Mouse (Mus musculus) adrenal gland, postnatal 36 days (tissue): Measurements from ENCODE around the gene En1. TPM values are rescaled to one million over a fixed set of nuclear protein-coding genes. Genes with fewer than 3 reads are reported as not detected.

Experiments
- DNase-seq, 2 experiments: peaks; one replicate each; pipeline ENCODE4 v3.0.0; 2021; ENCODE audit warnings: mixed read lengths in 1 of 2
- total RNA-seq, 2 experiments: library from RNA; stranded (reverse); gene quantifications; 2 replicates each; pipeline ENCODE4 v1.2.3; 2021

The En1 gene
- total RNA-seq, 2 experiments from 2014 or later = 0.10 TPM; not detected in 1

DNA sequence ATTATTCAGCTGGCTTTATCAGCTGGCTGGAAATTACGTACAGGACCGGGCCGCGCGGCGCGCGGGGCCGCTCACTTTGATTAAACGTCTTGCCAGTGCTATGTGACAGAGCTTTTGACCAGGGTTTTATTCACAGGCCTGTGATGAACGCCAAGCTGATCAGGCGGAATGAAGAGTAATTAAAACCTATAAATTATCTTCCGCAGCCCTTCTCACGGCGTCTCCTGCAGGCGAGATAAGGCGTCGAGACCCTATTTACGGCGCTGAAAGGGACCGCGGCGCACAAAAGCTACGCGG, 2.1 kb upstream of the En1 start:
- no peak for DNase-seq

- DNase-seq = no peak
These were observed 1.5 kb upstream of the En1 start for GRCm38 (mm10) chr1:120600516-120601252.

DNA sequence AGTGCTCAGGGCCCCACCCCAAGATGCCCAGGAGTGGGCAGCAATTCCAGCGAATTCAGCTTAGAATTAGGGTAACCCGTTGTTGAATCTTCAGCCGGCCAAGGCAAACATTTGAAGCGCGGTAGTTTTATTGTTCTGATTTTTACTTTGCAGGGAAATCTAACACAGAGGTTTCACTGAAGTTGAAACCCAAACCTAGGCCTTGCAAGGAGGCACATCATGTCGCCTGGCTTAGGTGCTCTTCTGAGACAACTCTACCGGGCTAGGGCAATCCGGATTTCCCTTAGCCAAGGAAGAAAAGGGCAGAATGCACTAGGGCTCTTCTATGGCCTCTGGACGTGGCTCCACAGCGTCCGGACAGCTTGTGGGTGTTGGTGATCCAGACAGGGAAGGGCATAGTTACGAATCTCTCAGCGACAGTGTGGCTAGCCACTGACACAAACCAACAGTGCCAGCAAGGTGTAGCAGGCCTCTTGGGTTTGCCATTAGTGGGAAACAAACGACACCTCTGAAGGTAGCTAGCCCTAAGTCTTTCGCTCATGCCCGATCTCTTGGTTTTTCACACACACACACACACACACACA, 873 bp upstream of the En1 start:
- DNase-seq = no peak

DNA sequence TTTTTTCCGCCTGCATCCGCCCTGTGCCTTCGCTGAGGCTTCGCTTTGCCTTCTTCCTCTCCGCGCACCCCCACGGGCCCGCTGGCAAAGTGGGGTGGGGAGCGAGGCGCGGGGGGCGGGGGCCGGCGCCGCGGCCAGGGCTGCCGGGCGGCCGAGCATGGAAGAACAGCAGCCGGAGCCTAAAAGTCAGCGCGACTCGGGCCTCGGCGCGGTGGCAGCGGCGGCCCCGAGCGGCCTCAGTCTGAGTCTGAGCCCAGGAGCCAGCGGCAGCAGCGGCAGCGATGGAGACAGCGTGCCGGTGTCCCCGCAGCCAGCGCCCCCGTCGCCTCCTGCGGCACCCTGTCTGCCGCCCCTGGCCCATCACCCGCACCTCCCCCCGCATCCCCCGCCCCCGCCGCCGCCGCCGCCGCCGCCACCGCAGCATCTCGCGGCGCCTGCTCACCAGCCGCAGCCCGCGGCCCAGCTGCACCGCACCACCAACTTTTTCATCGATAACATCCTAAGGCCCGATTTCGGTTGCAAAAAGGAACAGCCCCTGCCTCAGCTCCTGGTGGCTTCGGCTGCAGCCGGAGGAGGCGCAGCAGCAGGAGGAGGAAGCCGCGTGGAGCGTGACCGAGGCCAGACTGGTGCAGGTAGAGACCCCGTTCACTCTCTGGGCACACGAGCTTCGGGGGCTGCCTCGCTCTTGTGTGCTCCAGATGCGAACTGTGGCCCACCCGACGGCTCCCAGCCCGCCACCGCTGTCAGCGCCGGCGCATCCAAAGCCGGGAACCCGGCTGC, 848 bp downstream of the En1 start:
- peak; percentile 43 to 44 for DNase-seq

DNA sequence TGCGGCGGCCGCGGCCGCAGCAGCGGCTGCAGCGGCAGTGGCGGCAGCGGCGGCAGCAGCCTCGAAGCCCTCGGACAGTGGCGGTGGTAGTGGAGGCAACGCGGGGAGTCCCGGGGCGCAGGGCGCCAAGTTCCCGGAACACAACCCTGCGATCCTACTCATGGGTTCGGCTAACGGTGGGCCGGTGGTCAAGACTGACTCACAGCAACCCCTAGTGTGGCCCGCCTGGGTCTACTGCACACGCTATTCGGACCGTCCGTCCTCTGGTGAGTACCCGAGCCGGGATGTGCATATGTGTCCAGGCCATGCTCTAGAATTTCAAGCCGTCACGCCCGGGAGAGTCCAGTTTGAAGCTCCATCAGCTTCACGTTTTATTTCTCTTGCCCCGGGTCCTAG, 1.4 kb downstream of the En1 start:
- DNase-seq = no peak

DNA sequence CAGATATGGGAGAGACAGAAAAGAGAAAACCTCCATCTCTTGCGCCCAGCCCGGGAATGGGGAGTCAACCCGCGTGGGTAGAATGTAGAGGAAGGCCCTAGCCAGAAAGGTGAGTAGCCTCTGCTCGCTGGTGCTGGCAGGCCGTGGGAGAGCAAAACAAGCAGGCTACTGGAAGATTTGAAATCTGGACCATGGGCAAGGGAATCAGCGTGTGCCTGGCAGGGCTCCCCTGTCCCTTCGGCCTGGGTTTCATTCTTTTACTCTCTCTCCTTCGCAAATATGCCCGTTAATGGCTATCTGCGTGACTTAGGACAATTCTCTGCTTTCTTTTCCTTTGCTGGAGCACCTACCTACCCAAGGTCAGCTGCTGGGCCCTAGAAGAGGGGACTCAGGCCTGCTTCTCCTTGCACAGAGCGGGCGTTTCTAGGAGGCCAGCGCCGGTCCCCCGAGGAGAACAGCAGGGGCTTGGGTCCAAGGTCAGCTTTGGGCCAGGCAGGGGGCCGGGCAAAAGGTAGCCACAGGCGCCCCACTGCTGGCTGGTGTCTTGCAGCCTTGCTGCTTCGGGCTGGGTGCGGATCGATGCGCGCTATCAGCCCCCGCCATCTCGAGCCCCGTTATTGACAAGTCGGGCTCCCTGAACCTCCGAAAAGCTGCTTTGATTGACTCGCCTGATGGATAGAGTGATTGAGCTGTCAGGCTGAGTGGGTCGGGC, 2.4 kb downstream of the En1 start:
- no peak for DNase-seq

- no peak for DNase-seq
These were observed 2.9 kb downstream of the En1 start for GRCm38 (mm10) chr1:120605143-120605435.

- no peak for DNase-seq
These were observed 3.5 kb downstream of the En1 start for GRCm38 (mm10) chr1:120605521-120606310.

GRCm38 (mm10) chr1:120606641-120607575, 4.7 kb downstream of the En1 start:
- no peak for DNase-seq

- no peak for DNase-seq
These were observed 5.6 kb downstream of the En1 start for GRCm38 (mm10) chr1:120607576-120608400.

DNA sequence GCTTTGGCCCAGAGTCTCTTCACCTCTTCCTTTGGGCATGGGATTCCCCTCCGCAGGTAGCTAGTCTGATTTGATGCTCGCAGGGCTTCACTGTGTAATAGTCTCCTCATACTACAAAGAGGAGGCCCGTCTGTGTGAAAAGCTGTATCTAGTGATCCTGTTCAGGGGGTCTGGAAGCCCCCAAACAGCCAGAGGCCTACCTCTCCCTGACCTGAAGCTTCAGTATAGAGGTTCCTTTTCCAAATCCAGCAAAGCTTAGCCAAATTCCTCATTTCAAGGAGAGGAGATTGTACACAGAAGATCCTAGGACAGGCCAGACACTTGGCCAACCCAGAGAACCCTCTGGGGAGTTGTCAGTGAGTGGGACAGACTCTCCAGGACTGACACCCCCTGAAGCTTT, 6.2 kb downstream of the En1 start:
- no peak for DNase-seq

DNA sequence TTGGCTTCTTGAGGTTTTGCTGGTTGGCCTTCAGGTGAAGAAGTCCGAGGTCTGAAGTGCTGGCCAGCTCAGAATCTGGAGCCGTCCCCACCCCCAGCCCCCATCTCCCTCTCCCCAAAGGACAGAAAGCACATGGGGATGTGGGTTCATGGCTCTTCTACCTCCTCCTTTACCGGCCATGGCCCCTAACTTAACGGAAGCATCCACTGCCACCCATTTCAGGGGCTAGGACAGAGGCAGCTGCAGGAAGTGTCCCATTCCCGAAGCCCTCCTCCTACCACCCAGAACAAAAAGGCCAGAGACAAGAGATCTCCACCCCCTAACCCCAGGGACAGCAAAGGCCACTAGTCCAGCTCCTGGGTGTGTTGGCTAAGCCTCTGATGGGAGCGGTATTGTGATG, 7.4 kb downstream of the En1 start:
- no peak for DNase-seq

GRCm38 (mm10) chr1:120613461-120614306, 11.5 kb downstream of the En1 start:
- DNase-seq = no peak

DNA sequence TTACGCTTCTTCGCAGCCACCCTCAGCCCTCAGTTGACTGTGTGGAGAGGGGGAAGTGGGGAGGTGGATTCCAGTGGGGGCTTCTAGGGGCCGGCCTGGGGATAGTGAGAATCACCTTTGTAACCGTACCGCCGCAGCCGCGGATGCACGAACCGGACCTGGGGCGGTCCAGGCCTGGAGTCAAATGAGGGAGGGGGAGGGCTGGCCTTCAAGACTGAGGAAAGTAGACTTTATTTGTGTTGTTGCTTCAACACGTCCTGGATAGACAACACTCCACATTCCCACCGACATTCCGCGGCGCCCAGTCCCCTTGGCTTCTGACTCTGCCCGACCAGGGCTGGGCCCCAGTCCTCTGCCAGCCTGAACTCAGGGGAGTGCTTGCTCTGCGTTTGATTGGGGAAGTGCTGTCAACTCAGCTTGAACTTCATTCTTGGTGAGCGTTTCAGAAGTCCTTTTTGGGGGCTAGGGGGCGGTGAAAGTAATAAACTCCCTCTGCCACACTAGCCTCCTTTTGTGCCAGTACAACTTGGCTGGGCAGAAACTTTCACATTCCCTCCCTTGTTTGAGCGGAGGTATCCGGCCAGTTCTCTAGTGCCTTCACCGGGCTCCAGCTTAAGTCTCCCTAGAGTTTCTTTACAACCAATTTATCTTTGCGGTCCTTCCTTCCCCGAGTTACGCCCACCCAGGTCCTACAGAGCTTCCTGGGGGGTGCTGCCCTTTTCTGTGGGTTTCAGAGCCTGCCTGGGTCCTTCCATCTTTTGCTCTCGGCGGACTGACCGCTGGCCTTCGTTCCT, 12.3 kb downstream of the En1 start:
- DNase-seq = no peak

DNA sequence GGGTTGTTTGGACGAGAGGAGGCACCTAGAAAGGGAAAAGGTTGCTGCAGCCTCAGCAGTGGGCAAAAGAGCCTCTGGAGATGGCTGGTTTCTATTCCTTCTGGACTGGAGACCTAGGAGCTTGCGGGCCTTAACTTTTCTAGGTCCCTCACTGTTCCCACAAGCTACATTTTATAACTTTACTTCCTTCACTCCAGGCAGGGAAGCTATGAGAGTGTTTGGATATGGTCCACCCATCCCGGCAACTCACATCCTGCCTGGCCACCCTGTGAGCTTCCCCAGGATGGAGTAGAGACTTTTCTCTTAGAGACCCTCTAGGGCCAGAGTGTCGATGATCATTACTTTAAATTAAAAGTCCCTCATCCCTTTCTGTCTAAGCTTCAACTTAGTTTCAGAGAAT, 13.3 kb downstream of the En1 start:
- no peak for DNase-seq

DNA sequence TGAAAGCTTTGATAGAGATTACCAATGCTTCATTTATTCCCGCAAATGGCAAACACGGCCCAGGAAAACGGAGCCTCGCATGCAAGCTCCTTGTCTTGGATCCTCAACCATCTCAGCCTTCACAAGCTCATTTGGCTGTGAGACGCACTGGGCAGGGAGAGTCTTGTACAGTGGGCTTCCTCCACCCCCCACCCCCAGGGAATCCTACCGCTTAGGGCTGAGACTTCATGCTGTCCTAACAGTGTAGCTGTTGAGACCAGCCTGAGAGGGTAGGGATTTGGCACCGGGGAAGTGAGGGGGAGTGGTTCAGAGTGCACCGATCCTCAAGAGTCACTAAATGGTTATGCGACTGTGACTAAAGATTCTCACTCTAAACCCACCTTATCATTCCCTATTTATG, 13.7 kb downstream of the En1 start:
- DNase-seq = no peak

DNA sequence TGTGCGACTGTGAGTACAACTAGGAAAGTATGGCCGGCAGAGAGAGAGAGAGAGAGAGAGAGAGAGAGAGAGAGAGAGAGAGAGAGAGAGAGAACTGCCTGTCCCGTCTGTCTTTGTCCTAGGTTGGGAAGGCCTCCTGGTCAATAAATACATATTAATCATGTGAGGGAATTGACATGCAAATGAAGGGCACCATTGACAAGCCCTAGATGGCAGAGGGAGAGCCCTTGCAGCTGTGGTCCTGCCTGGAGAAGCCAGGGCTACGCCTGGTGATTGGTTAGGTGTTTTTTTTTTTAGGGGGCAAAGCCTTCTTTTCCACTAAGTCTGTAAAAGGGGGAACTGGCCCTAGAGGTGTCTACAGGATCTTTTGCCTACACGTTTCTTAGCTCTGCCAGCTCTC, 19.2 kb downstream of the En1 start:
- DNase-seq = no peak

DNA sequence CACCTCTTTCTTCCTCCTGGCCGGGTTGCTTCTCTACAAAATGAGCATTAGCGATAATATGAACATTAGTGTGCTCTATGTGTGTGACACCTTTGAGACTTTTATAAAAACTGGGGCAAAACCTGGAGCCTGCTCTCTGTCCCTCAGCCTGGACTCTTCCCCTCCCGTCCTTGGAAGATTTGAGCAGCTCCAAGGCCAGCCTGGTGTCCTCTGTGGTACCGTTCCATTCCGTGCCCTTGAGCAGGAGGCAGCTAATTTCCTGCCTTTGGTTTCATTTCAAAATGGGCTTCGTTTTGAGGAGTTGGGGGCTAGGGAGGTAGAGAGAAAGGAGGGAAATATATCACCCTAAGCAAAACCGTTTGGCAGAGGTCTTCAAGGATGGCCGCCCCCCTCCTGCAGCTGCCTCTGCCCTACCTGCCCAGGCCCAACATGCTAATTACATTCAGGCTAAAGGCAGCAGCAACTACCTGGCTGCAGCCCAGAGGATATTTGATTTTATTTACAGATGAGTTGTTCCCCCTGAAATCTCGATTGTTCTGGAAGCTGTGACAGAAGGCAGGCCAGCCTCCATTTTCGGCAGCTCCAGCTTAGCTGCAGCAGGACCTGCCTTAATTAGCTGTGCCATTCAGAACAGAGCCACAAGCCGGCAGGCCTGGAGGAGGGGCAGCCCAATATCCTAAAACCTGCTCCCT, 24.9 kb downstream of the En1 start:
- peak; percentile 17 to 18 for DNase-seq
